Mouse (Mus musculus) left cerebral cortex, adult 9 months (tissue): ENCODE measurements at regions not wholly inside any gene's neighbourhood (a gene's known extent, or its start where the extent isn't known, plus 50 kb on each side); places are given as distances from the start of the nearest gene placed in this dataset.
A peak's percentile ranks its signal among the peaks of the same experiment; 100 is the strongest.

Experiments used
- DNase-seq, 2 experiments: peaks; one replicate each; pipeline ENCODE4 v3.0.0; 2022; ENCODE audit warnings: low spot score in 2 of 2

- DNase-seq = peak; percentile 10 to 44
Observed at GRCm38 (mm10) chr10:65614204-65614603, 1481.7 kb upstream of the Jmjd1c start.
